Mouse (Mus musculus): ENCODE data around the gene Mrgprb2.

The Mrgprb2 gene

DNA sequence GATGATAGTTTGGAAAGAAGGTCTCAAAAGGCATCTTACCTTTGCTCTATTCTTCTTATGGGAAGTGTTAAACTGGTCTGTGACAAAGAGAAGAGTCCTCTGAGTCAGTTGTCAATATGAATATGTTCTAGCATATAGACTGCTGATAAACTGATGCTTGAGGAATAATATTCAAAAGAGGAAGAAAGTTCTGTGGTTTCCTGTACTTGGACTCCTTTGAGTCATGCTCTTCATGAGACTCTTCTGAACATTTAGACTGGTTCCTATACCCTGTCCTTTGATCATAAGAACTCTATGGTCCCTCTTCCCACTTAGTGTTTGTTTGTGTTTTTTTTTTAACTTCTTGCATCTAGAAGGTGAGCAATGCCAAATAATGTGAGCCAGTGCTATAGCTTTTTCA, at the start of gene Mrgprb2:
Mrgprb2 (minus strand) TSS at position 101 of the 400 bp plus-strand sequence.
- no peak for DNase-seq (ENCODE audit: low read depth, low spot score)
